Mouse (Mus musculus) induced T-regulatory cell, adult 2 months (primary cell): Measurements from ENCODE around the gene Sdc4.

Experiments
- DNase-seq: peaks from one replicate; pipeline ENCODE4 v3.0.0-alpha.2; 2012; ENCODE audit warnings: low read depth

Gene Sdc4

DNA sequence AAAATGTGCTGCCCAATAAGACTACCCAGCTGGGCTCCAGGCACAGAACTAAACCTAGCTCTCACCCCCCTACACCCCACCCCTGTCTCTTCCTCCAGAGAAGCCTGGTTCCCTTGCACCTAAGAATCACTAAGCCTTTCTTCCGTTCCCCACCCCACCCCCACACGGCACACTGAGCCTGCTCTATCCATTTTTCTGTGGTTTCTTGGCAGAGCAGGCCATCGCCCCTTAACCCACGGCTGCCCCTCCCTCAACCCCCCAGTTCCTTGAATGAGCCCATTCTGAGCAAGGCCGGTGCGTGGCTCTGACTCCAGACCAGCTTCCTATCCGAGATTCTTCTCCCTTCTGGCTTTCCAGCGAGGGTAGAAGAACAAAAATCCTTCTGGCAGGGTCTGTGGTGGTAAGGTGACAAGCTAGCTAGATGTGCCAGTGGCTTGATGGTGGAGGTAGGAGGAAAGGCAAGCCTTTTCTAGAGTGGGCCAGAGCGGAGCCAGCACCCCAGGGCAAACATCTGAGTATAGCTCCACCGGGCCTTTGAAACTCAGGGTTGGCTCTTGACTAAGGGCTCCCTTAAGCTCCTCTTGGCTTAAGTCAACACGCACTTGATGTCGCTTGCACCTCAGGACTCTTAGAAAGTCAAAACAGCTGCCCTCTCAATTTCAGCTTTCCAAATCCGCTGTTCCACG lies 40.1 kb downstream of the Sdc4 start:
- no peak for DNase-seq

GRCm38 (mm10) chr2:164402906-164403305 lies 40.8 kb downstream of the Sdc4 start, which contains the start of gene Rbpjl:
Gene Rbpjl, plus strand, starts transcription at chr2:164403141.
- DNase-seq = peak; percentile 79

DNA sequence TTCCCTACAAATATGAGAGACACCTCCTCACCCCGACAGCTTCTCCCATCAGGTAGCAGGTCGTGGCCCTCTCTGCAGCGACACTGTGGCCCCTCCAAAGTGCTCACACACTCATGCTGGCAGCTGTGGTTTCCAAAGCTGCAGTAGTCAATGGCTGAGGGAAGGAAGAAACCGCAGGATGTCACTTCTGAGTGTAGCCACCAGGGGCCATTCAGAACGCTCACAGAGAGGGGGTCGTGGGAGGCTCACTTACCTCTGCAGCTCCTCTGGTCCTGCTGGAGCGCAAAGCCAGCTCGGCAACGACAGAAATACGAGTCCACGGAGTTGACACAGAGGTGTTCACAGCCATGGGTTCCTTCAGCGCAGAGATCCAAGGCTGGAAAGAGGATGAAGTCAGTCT lies 46.8 kb downstream of the Sdc4 start:
- DNase-seq = no peak

GRCm38 (mm10) chr2:164396076-164396475 lies 47.6 kb downstream of the Sdc4 start:
- no peak for DNase-seq

DNA sequence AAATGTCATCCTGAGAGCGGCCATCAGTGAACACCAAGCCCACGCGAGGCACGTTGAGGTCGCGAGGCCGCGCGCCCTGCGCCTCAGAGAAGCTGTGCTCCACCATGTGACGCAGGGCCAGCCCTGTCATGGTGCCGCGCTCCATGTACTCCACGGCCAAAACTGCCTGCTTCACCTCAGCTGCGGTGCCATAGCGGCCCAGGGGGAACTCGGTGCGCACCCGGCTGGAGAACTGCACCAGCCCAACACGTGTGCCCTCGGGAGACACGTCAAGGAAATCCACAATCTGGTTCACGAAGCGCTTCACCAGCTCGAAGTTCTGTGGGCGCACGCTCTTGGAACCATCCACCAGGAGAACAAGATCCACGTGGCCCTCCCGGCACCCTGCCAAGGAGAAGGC lies 50.6 kb downstream of the Sdc4 start:
- DNase-seq = no peak

DNA sequence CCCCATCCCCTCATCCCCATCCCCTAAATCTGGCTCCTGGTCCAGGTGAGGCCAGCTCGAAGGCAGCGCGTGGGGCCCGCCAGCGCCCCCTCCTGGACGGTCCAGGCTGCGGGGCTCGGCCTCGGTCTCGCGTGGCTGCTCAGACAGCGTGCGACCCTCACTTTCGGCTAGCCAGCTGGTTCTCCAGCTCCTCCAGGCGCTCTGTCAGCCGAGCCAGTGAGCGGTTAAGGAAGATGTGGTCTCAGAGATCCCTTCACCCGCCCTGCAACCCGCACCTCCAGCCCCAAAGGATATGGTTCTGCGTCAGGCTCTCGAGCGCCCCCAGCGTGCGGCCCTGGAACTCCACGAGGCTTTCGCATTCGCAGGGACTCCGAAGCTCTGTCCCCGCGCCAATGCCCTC lies 54.2 kb downstream of the Sdc4 start:
- DNase-seq = peak; percentile 83

DNA sequence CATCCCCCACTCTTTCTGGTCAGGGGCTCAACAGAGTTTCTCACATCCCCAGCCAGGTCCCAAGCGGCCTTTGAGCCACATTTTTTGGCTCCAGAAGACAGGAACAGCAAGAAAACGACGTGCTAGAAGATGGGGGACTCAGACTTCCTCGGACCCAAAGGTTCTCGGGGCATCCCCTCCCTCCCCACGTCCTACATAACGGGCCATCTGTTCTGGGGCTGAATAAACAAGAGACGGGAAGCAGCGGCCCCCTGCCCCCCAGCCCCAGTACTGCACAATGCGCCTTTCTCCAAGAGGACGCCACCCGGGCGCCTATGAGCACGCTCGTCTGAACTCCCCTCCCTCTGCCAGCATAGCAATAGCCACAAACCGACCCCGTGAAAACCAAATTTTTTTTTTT lies 54.7 kb downstream of the Sdc4 start, which contains the start of gene Slpi:
Gene Slpi, minus strand, starts transcription at position 76 of the 400 bp plus-strand sequence.
- peak; percentile 33 for DNase-seq

- DNase-seq = peak; percentile 66
These were observed 56.7 kb downstream of the Sdc4 start for GRCm38 (mm10) chr2:164386953-164387352.

DNA sequence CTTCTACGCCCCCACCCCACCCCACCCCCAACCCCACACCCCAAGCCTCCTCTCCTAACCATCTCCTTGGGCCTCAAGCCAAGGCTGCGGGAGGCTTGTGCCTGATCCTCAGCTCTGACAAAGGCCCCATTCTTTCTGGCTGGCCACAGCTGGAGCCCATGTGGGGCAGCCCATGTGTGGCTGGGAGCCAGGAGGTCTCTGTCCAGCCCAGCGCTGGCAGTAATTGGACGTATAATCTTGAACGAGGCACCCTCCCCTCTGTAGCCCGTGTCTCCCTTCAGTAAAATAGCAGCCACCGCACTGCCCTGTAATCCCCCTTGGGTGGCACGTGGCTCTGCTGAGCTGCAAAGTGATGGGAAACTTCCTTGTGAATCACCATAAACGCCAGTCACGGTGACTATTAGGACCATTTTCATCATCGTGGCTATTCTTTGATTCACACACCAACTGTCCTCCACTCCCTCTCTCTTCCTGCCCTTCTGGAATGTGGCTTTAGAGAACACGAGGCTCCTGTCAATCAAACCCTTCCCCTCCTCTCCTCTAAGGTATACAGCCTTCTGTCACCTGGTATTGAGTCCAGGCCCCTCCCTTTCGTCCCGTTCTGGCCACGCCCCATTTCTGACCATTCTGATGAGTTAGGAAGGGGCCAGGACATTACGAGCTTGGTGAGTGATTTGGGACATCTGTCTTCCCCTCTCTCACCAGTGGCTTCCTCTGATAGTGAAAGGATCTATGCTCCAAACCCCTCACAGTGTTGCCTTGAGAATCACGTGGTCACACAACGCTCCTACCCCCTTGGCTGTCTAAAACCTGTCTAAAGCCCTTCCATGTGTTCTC lies 57.5 kb downstream of the Sdc4 start:
- no peak for DNase-seq

- no peak for DNase-seq
These were observed 59.9 kb downstream of the Sdc4 start for GRCm38 (mm10) chr2:164383656-164384399.

DNA sequence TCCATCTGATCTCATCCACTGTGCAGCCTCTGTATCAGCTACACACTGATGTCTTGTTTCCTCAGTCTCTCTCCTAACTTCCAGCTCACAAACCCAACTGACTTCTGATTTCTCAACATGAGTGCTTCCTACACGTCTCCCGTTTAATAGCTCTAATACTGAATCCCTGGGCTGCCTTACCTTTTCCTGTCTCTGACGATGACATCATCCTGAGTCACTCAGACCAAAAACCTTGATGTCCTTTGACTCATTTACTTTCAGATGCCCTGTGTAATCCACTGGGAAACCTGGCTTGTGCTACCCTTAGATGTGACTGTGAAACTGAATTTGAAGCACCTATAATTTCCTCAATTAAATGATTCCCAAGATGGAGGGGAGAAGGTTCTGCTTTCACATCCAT lies 60.7 kb downstream of the Sdc4 start:
- DNase-seq = no peak

DNA sequence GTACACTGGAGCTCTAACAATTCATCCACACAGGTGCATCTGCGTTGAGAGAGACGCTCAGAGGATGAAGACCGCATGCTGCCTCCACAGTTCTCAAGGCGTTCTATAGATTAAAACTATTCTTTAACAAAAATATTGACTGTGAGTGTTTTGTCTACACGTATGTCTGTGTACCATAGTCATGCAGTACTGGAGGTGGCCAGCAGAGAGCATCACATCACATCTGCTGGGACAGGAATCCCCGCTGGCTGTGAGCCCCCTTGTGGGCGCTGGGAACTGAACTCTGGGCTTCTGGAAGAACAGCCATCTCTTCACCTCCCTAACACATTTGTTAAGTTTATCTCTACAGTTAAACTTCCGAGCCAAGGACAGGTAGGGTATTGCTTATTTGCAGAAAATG lies 62.0 kb downstream of the Sdc4 start:
- DNase-seq = peak; percentile 52

GRCm38 (mm10) chr2:164377478-164378426 lies 65.9 kb downstream of the Sdc4 start:
- DNase-seq = no peak
